15 mouse cellular contexts compared by ENCODE assay signal in the genomic region with DNA sequence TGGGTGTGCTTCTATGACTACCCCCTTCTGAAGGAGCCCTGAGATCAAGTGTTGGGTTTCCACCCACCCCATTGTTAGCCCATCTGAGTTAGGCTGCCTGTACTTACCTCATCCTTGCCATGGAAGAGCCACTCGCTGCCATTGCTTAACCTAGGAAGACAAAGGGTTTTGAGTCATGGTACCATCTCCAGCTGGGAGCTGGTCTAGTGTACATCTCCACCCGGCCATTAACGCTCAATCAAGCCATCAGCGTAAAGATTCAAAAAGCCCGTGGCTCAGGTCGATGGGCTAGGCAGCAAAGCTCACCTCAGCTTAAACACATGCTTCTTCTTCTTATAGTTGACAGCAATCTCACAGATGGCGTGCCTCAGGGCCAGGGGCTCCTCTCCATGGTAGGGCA.
"Had no signal": no experiment of that assay in that cellular context is flagged by ENCODE, and none has a peak within 500 bp of the region (broad histone marks: within the 10 kb centered on the region; RNA-seq: fewer than 3 reads in every experiment).

No protein-coding gene starts in this region.

- H3K9me3 ChIP-seq: limb, embryonic 12.5 days; liver, embryonic 12.5 days; liver, embryonic 15.5 days; lung, embryonic 15.5 days; midbrain, embryonic 12.5 days; midbrain, embryonic 15.5 days; neural tube, embryonic 13.5 days; stomach, embryonic 15.5 days had no signal

- H3K27me3 ChIP-seq: limb, embryonic 12.5 days; lung, embryonic 15.5 days; midbrain, embryonic 15.5 days; neural tube, embryonic 13.5 days; stomach, embryonic 15.5 days had no signal

- H3K4me1 ChIP-seq: midbrain, embryonic 15.5 days had no signal

- H3K9ac ChIP-seq: limb, embryonic 12.5 days; liver, embryonic 12.5 days; liver, embryonic 15.5 days; lung, embryonic 15.5 days; midbrain, embryonic 12.5 days; midbrain, embryonic 15.5 days; neural tube, embryonic 13.5 days; stomach, embryonic 15.5 days had no signal

- H3K36me3 ChIP-seq: liver, embryonic 15.5 days; lung, embryonic 15.5 days; midbrain, embryonic 12.5 days; midbrain, embryonic 15.5 days; neural tube, embryonic 13.5 days had no signal

- H3K4me2 ChIP-seq: limb, embryonic 12.5 days; liver, embryonic 12.5 days; liver, embryonic 15.5 days; lung, embryonic 15.5 days; midbrain, embryonic 12.5 days; midbrain, embryonic 15.5 days; neural tube, embryonic 13.5 days; stomach, embryonic 15.5 days had no signal

- H3K4me3 ChIP-seq: limb, embryonic 12.5 days; liver, embryonic 12.5 days; liver, embryonic 15.5 days; lung, embryonic 15.5 days; midbrain, embryonic 12.5 days; midbrain, embryonic 15.5 days; myocyte; neural tube, embryonic 13.5 days; stomach, embryonic 15.5 days had no signal

- H3K27ac ChIP-seq: limb, embryonic 12.5 days; liver, embryonic 12.5 days; liver, embryonic 15.5 days; midbrain, embryonic 12.5 days; midbrain, embryonic 15.5 days; neural tube, embryonic 13.5 days; stomach, embryonic 15.5 days had no signal

- DNase-seq: liver; lung, adult 18-20 months; retina, postnatal 1 day; right cerebral cortex, postnatal 25 days; spleen, adult 18-20 months; thymus, postnatal 25 days had no signal

- ATAC-seq: liver, embryonic 12.5 days had no signal
